Mouse (Mus musculus): ENCODE results near the gene Olfr1395.

- TF ChIP-seq CTCF (IDR thresholded peaks at IDR 0.05; ENCODE audit: borderline replicate concordance, insufficient read depth, low read length) (no peak), POLR2A (IDR thresholded peaks at IDR 0.05; ENCODE audit: low read depth, low read length) (no peak)
Observed at GRCm38 (mm10) chr11:49107650-49108537, 34.2 kb upstream of the Olfr1395 start.

Measured in embryonic fibroblast, embryonic 13.5 days (primary cell).